Mouse (Mus musculus) NIH3T3 (cell line): ENCODE measurements at regions not wholly inside any gene's neighbourhood (a gene's known extent, or its start where the extent isn't known, plus 50 kb on each side); places are given as distances from the start of the nearest gene placed in this dataset.
A peak's percentile ranks its signal among the peaks of the same experiment; 100 is the strongest.

ENCODE experiments used
- DNase-seq: peaks from one replicate; pipeline ENCODE4 v3.0.0-alpha.2; 2012; ENCODE audit warnings: low read depth

DNA sequence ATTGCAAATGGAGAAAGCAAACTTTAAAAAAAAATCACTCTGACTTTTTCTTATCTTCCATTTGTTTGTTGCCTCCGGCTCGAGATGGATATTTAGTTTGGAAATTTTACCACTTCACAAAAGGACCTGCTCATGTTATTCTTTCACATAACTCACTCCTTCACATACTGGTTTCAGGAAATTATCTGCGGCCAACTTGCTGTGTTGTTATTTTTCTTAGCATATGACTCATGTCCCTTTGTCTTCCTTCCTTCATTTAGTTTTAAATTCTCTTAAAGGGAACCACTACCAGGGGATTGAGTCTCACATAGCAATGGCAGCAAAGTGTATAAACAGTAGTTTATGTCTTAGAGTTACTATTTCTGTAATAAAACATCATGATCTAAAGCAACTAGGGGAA lies 217.8 kb downstream of the Ahr start:
- no peak for DNase-seq

DNA sequence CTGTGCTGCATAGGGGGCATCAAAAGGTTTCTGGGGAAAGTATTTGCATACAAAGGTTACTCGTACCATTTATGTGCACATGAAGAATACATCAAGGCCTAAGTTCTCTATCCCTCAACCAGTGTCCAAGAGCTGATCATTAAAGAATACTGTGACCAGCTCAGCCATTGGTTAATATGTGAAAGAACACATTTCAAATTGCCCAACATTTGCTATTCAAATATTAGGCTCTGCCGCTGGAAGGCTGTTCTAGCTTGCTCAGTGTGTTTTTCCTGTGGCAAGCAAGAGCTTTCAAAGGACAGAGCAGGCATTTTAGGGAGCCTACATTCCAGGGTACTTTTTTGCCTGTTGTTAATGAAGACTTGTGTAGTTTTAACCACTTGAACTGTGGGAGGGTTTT lies 220.8 kb downstream of the Ahr start:
- no peak for DNase-seq

DNA sequence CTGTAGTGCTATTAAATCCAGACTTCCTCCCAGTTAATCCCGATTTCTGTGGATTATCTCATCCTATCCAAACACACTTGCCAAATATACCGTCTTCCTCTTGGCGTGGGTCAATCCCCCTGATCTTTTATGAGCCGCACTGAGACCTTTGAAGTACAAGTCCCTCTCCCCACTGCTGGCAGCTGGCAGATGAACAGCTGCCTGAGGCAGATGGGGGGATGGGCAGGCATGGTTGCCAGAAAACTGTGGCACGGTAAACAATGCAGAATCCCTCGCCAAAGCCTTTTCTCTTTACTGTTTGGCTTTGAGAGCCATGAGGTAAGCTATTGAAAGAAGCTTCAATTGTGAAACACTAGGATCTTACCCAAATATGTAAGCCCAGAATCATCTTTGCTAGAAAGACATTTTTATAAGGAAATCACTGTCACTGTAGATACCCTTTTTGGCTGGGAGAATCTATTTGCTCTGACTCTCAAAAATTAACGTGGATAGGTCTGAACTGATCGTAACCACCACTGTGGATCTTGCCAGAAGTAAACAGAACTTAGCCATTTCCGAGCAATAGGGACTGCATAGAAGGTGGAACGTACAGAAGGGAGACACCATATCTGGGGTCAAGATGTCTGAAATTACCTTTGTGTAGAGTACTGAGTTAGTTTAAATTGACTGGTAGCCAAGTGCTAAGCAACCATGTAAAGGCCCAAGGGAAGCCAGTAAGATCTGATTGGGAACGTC lies 221.5 kb downstream of the Ahr start:
- DNase-seq: peak; percentile 16

DNA sequence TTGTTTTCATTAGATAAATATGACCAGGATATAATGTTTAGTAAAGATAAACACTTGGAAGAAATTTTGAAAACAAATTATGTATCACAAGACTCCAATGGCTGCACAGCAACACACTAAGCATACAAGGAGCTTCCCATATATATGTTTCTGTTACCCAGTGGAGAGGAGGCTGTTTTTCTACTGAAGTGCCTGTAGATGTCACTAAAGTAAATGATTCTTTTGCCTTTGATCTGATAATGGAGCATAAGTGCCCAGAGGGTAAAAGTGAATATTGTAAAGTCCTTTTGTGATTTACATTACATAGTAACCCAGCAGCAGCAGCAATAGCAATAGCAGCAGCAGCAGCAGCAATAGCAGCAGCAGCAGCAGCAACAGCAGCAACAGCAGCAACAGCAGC lies 226.3 kb downstream of the Ahr start:
- peak; percentile 51 for DNase-seq

DNA sequence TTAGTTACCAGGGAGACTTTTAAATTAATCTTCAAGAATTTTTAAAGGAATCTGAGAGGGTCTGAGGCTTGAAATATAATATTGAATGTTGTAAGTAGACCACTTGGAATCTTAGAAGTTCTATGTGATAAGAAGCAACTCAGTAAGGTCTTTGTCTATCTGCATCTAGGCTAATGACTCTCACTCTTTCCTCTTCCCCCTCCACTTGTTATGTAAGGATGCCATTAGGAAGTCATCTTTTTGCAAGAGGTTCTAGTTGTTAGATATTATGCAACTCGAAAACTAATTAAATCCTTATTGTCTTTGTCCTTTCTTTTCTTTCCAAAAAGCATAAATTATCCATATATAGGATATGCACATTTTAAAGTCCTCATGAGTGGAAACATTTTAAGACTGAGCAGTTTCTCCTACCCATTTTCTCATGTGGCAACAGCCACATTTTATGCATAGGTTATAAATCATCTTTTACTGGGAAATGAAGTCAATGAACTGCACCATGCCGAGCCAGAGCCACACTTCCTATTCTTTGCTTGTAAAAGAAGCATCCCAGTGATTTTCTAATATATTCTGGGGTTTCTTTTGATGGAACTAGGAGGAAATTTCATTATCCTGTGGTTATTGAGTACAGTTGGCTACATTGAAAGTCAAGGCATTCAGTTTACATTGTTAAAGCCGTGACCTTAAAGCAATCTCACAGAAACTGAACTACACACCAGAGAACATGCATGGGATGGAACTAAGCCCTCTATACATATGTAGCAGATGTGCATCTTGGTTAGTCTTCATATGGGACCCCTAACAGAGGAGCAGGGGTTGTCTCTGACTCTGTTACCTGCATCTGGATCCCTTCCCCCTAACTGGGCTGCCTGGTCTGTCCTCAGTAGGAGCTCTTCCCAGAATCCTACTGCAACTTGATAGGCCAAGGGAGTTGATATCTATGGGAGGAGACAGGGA lies 230.8 kb downstream of the Ahr start:
- DNase-seq: no peak

DNA sequence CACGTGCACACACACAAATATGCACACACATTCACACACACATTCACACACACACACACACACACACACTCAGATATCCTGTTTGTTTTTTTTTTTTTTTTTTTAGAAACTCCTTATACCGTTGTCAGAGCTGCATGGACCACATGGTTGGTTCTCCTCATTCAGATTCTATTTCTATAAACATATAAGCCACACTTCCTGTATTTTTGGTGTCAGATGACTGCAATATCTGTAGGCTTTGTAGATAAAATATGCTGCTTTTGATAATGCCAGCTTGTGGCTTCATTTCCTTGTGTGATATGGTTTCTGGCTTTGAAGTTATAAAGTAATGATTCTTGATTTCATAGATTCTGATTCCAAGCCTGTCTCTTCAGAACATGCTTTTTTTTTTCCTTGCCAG lies 231.7 kb downstream of the Ahr start:
- DNase-seq: no peak

DNA sequence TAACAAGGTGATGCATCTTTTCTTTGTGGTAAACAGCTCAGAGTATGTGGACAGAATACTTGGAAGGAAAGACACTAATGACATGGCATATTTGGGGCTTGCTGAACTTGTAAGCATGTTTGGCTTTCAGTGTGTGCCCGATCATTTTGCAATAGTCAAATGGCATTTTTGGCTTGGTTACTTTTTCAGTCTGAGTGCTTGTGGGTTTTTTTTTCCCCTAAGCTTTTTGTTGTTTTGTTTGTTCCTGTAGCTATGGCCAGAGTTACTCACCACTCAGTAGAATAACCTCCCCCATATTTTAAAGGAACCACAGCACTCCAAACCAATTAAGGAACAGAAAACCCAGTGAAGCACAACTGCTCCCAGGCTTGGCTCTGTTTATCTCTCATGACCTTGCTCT lies 240.2 kb downstream of the Ahr start:
- peak; percentile 69 for DNase-seq

DNA sequence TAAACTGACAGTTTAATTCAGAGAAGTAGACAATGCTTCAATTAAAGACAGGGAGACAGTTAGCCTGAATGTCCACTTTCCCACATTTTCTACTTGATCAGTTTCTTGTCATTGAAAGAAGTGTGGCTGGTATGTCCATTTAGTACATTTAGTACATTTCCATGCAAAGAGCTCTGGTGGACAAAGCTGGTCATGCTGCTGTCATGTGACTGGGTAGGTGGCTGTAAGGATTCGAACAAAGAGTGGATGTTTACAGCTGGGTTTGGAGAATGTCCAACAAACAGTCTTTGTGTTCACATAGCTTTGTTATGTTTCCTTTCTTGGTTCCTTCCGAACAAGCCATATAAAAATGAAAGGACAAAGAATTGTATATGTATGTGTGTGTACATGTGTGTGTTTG lies 241.3 kb downstream of the Ahr start:
- DNase-seq: no peak

DNA sequence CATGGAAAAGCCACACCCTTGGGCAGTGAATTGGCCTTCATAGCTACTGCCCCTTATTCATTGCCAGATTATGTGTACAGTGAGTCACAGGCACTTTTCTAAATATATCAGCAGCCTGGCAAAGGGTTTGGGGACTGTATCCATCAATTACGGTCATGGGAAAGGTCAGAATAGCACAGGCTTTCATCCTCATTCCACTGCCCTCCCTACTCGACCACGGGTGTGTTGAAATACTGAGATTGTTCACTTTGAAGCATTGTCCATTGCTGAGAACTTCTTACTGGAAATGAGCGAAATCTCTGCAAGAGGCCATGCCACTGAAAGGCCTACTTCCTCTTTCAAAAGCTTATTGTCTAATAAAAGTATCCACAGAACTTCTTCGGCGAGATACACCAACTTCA lies 242.9 kb downstream of the Ahr start:
- peak; percentile 43 for DNase-seq

DNA sequence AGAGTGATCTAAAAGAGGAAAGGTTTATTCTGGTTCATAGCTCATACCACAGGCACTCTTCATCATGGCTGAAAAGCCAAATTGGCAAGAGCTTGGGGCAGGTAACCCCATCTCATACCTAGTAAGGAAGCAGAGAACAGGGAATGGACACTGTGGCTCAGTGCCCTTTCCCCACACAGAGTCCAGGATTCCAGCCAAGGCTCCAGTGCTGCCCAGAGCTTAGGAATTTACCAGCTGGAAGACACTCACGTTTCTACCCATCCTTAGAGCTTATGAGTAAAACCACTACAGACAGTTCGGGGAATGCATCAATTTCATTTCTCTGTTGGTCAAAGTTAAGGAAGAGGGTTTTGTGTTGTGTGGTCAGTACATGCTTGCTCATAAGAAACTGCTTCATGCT lies 241.0 kb downstream of the Snx13 start:
- peak; percentile 43 for DNase-seq

DNA sequence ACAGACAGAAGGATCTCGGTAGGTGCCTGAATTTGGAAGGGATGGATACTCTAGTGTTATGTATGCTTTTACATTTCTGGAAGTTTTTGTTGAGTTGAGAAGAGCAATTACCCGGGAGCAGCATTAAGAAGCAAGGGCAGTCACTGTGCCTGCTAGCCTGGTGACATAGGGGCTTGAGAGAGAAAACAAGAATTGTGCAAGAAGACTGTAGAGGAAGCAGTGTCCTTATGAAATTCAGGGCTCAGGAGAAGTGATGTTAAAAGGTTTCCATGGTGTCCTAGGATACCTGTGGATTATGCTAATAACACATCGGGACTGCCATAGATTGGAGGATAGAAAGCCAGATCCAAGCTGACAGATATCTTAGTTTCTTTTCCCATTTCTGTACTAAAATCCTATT lies 240.6 kb downstream of the Snx13 start:
- DNase-seq: no peak

DNA sequence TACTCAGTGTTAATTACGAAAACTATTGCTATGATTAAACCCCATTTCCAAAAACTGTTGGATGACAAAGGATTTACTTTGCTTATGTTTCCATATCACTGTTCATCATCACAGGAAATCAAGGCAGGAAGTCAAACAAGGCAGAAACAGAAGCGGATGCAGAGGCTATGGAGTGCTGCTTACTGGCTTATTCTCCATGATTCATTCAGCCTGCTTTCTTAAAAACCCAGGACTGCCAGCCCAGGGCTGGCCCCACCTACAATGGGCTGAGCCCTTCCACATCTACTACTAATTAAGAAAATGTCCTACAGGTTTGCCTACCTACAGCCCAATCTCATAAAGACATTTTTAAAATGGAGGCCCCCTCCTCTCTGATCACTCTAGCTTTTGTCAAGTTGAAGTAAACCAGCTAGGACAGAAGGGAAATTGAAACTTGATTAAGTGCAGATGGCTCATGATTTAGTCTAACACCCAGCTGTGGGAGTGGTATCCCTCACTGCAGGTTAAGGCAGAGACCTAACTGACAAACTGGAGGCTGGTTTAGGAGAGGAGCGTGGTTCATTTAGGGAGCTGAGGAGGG lies 240.1 kb downstream of the Snx13 start:
- no peak for DNase-seq

DNA sequence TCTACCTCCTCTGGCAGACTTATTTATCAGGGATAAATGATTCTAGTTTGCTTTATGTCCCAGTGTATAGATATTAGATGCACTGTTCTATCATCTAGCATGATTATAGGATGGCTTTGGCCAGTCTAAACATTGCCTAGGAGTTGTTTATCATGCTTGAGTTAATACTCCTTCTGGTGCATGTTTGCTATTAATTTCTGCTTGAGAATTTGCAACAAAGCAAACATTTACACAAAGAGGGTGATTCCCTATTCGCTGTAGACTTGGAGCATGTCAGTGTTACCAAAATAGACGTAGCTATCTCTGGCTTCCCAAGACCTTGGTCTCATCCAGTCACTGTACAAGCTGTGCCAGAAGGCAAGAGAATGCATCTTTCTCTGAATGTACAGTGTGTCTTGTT lies 237.4 kb downstream of the Snx13 start:
- DNase-seq: no peak

DNA sequence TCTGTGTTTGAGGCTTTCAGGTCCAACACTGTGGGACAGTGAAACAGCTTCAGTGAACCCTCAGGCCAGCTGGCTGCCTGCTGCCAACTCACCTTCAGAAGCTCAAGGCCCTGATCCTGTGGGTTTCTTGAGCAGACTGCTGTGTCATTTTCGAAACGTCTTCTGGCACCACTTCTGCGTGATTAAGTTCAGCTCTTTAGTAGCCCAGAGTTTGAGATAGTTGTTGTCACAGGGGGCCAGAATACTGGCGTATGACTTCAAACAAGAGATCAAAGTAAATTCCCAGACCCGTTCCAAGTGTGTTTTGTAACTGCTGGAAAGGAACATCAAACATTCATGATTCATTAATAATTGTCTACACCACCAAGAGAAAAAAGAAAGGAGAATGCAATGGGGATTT lies 236.9 kb downstream of the Snx13 start:
- no peak for DNase-seq

DNA sequence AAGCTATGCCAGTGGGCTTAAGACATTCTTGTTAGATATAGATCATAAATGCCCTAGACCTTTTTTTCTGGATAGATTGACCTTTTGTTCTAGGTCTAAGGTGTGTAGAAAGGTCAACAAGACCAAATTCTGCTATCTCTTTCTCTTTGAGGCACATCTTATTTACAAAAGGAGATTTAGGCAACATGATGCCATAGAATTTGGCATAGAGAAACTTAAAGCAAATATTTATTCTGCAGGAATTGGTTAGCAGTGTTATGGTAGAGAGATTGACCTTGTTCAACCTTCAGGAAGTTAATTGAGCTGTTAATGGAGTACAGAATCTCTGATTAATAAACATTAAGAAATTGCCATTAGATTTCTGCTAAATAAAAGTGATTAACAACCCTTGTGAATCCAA lies 236.4 kb downstream of the Snx13 start:
- DNase-seq: no peak

DNA sequence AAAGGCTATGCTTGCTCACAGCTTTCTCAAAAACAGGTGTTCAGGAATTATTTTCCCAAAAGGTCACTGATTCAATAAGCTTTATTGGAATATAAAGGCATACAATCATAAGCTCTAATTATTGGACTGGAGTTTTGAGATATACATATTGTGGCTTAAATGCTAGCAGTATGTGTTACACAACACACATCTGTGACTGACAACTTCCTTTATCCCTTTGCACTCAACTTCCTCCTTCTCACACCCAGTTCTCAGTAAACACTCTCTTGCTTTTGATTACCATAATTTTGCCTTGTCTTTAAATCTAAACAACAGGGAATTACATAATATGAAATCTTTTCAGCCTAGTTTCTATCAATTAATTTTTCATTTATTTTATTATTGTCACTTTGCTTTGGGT lies 222.5 kb downstream of the Snx13 start:
- DNase-seq: no peak

DNA sequence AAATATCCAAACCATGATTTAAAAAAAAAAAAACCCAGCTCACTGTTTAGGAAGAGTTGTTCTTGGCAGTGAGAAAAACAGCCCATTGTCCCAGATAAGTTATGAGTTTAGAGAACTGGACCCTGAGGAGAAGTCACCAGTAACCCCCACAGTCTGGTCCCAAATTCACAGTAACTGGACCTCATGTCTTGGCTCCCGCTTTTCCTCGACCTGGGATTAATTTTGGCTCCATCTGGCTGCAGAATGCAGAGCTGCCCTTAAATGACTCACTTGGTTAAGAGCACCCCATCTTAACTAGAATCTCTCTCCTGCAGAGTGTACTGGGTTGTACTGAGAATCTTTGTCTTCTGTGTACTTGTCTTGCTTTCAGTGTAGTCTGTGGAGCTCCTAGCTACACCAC lies 221.0 kb downstream of the Snx13 start:
- peak; percentile 60 for DNase-seq

DNA sequence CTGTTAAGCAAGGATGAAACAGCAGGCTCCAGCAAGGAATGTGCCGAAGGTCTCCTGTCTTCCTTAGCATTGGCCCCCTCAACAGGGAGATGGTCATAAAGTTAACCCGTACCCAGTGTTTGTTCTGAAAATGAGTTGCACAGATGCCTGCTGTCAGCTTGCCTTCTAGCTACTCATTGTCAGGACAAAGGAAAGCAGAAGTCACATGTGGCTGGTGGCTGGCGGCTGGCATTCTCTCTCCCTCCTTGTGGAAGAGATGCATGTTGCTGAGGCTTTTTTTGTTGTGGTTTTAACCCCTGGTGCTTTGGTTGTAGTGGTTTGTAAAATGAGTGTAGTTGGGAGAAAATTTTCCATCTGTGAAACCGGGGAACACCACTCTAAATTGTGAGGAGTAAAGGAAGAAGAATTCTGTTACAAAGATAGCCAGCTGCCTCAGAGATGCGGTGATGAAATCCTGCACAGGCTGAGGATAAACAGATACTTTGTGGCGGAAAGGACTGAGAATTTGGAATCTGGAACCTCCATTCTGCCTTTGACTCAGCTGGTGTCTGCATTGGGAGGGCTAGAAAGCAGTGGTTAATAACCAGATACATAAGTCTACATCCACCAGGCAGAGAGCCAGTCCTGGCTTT lies 220.2 kb downstream of the Snx13 start:
- DNase-seq: no peak

DNA sequence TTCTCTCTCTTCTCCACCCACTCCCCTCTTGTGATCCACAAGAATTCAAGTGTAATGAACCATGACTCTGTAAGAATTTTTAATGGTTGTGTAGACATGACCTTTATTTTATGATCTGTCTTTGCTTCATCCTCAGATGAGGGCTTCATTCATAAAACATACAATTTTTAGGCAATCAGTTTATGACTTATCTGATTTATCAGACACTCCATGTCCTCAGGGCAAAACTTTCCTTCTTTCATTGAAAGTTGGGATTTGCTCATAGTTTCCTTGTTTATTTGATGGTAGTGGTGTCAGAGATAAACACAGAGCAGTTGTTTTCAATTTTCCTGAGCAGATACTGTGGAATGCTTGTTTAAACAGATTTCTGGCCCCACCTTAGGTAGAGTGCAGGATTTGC lies 212.8 kb downstream of the Snx13 start:
- DNase-seq: peak; percentile 51

DNA sequence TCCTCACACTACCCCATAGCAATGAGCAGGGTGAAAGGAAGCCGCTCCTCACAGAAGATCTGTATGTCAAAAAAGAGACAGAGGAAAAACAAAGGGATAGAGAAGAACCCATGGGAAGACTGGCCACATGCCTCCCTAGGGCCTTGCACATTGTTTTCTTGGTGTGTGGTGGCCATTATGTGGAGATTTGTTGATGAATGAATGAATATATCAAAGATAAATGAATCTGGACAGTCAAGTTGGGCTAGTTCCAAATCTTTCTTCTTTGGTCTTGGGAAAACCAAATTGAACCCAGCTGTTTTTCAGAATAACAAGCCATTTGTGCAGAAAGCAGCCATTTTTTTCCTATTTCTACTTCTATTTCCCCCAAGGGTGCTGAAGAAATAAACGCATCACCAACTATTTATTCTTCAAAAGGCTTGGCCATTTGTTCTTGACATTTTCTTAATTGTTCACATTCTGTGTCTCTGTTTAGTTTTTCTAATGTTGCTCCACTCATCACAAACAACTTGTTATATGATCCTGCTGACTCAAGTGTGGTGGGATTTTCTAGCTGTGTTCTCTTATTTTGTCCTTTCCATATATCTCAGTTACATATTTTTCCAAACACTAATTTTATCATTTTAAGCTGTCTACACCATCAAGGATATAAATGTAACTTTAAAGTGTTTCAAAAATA lies 208.9 kb downstream of the Snx13 start:
- peak; percentile 79 for DNase-seq

DNA sequence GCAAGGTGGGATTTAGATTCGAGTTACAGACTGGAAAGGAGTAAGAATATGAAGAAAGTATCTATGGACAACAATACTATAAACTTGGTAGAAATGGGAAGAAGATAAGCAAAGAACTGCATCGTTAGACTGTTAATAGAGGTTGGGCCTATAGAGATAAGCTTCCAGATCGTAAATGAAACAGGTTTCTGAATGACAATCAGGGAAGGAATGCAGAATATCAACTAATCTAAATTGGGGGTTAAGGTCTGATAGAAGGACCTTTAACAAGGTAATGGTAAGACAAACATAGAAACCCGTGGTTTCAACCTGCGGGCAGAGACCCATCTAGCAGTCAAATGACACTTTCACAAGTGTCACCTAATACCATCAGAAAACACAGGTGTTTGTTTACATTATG lies 201.5 kb downstream of the Snx13 start:
- DNase-seq: no peak
